Mouse (Mus musculus) naive thymus-derived CD4-positive, alpha-beta T cell, adult 2 months (primary cell): Measurements from ENCODE around the gene Xrcc5.

Source experiments
- DNase-seq: peaks from one replicate; pipeline ENCODE4 v3.0.0-alpha.2; 2011; ENCODE audit warnings: low read depth

The Xrcc5 gene

GRCm38 (mm10) chr1:72315447-72315846, 8.2 kb downstream of the Xrcc5 start:
- DNase-seq = no peak

GRCm38 (mm10) chr1:72316409-72316808, 9.2 kb downstream of the Xrcc5 start:
- DNase-seq = no peak

- DNase-seq = no peak
Observed at GRCm38 (mm10) chr1:72316901-72317300, 9.7 kb downstream of the Xrcc5 start.

- DNase-seq = no peak
Observed at GRCm38 (mm10) chr1:72320759-72321158, 13.5 kb downstream of the Xrcc5 start.

- no peak for DNase-seq
Observed at GRCm38 (mm10) chr1:72323248-72323647, 16.0 kb downstream of the Xrcc5 start.

GRCm38 (mm10) chr1:72326162-72326821, 19.1 kb downstream of the Xrcc5 start:
- DNase-seq = no peak

- no peak for DNase-seq
Observed at GRCm38 (mm10) chr1:72334807-72335206, 27.6 kb downstream of the Xrcc5 start.

GRCm38 (mm10) chr1:72336780-72337179, 29.6 kb downstream of the Xrcc5 start:
- DNase-seq = no peak

- no peak for DNase-seq
Observed at GRCm38 (mm10) chr1:72338341-72338740, 31.1 kb downstream of the Xrcc5 start.

- DNase-seq = no peak
Observed at GRCm38 (mm10) chr1:72347873-72348272, 40.7 kb downstream of the Xrcc5 start.

- DNase-seq = no peak
Observed at GRCm38 (mm10) chr1:72354856-72355255, 47.6 kb downstream of the Xrcc5 start.

- DNase-seq = no peak
Observed at GRCm38 (mm10) chr1:72358216-72358615, 51.0 kb downstream of the Xrcc5 start.

GRCm38 (mm10) chr1:72359462-72359861, 52.2 kb downstream of the Xrcc5 start:
- no peak for DNase-seq

- no peak for DNase-seq
Observed at GRCm38 (mm10) chr1:72360809-72361208, 53.6 kb downstream of the Xrcc5 start.

- DNase-seq = no peak
Observed at GRCm38 (mm10) chr1:72364661-72365060, 57.4 kb downstream of the Xrcc5 start.

- DNase-seq = no peak
Observed at GRCm38 (mm10) chr1:72372512-72372911, 65.3 kb downstream of the Xrcc5 start.

GRCm38 (mm10) chr1:72372913-72373312, 65.7 kb downstream of the Xrcc5 start:
- no peak for DNase-seq

GRCm38 (mm10) chr1:72373648-72374047, 66.4 kb downstream of the Xrcc5 start:
- DNase-seq = no peak

- no peak for DNase-seq
Observed at GRCm38 (mm10) chr1:72374049-72374448, 66.8 kb downstream of the Xrcc5 start.

GRCm38 (mm10) chr1:72378151-72378550, 70.9 kb downstream of the Xrcc5 start:
- DNase-seq = no peak

GRCm38 (mm10) chr1:72379752-72380353, 72.6 kb downstream of the Xrcc5 start:
- no peak for DNase-seq

- no peak for DNase-seq
Observed at GRCm38 (mm10) chr1:72380544-72380943, 73.3 kb downstream of the Xrcc5 start.

- DNase-seq = no peak
Observed at GRCm38 (mm10) chr1:72383056-72383455, 75.8 kb downstream of the Xrcc5 start.

- DNase-seq = no peak
Observed at GRCm38 (mm10) chr1:72383651-72384050, 76.4 kb downstream of the Xrcc5 start.
